Mouse (Mus musculus): ENCODE measurements at regions not wholly inside any gene's neighbourhood (a gene's known extent, or its start where the extent isn't known, plus 50 kb on each side); places are given as distances from the start of the nearest gene placed in this dataset.

DNA sequence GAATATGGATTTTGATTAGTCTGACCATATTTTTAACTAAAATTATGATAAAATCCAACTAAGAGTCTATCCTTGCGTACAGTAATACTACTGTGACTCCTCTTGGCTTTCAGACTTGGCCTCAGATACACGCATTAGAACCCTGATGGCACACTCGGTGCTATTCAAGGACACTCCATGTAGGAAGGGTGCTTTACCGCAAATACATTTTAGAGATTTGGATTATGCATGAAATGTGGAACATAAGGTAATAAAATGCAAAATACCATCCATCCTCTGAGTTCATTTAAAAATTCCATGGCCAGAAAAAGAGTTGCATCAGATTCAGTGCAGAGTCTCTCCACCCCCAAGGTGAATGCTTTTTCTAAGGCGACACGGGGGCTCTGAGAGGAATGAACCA, 157.7 kb upstream of the Clec14a start:
- Histone ChIP-seq H3K9ac (no peak overlapping the region), H3K9me3 (no peaks in the 10 kb centered on the region), H3K4me3 (no peak overlapping the region), H3K4me1 (peaks cover 28% of the 10 kb centered on the region), H3K4me2 (replicated peaks) (no peak overlapping the region), H3K36me3 (no peaks in the 10 kb centered on the region), H3K27me3 (no peaks in the 10 kb centered on the region), H3K27ac (no peak overlapping the region; the same call in 1 of the 2 replicates)
- WGBS, result 86% methylated on average over 6 of the region's 6 CpGs
- no peak for ATAC-seq (ENCODE audit: low FRiP score, low read depth)

DNA sequence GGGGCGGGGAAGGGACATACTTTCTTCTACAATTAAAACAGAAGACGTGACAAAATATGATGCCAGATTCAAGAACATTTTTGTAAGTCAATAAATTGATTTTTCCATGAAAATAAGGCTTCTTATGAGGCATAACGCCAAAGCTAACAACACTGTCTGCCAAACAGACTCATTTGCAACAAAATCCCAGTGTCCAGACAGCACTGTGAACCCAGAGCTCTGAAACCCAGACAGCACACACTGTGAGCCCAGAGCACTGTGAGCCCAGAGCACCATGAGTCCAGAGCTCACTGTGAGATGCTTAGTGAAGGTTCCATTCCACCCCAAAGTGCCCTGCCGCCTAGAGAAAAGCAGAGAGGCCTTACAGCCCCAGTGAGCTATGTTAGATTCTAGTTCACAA, 156.9 kb upstream of the Clec14a start:
- H3K27ac ChIP-seq, result peak overlapping the region; percentile 61
- H3K9me3 ChIP-seq, result no peaks in the 10 kb centered on the region
- peaks cover 28% of the 10 kb centered on the region for H3K4me1 ChIP-seq
- H3K36me3 ChIP-seq, result no peaks in the 10 kb centered on the region
- no peak overlapping the region for H3K4me2 ChIP-seq (replicated peaks)
- no peaks in the 10 kb centered on the region for H3K27me3 ChIP-seq
- H3K4me3 ChIP-seq, result no peak overlapping the region
- peak; percentile 54; the same call in 1 of the 2 replicates for ATAC-seq (ENCODE audit: low FRiP score, low read depth)
- H3K9ac ChIP-seq, result no peak overlapping the region
- WGBS, result 45% methylated on average over 4 of the region's 4 CpGs

DNA sequence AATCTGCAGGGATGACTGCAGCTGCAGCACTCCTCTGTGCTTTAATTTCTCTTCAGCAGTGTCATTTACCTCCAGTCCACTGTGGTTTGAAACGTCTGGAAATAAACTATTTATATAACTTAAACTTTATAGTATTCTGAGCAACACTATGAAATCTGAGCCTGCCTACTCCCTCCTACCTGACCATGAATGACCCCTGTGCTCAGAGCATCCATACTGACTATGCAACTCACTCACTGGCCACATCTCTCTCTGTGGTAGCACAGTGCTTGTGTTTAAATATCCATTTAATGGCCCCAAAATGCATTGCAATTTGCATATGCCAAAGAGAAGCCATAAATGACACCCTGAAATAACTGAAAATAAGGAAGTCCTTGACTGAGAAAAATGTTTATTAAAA, 154.5 kb upstream of the Clec14a start:
- Histone ChIP-seq H3K27ac (no peak overlapping the region), H3K4me2 (replicated peaks) (no peak overlapping the region), H3K4me1 (peaks cover 28% of the 10 kb centered on the region), H3K36me3 (no peaks in the 10 kb centered on the region), H3K4me3 (no peak overlapping the region), H3K9me3 (no peaks in the 10 kb centered on the region), H3K9ac (no peak overlapping the region), H3K27me3 (no peaks in the 10 kb centered on the region)
- 4% methylated on average over 1 of the region's 1 CpGs for WGBS
- ATAC-seq (ENCODE audit: low FRiP score, low read depth), result no peak

DNA sequence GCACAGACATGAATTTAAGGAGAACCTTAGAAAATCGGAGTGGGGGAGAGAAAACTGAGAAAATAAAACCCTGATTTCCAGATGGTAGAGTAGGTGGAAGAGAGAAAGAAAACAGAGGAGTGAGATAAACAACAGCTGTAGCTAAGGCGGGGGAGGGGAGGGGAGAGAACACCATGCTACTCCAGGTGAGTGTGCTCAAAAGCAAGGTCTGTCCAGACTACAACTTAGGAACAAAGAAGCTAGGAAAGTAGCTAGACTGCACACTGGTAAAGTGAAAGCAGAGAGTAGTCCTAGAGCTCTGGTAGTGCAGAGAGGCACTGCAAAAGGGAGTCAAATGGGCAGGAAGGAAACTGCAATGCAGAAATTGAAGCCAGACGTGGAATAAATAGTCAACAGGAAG, 132.8 kb upstream of the Clec14a start:
- no peak overlapping the region for H3K4me2 ChIP-seq (replicated peaks)
- 41% methylated on average over 3 of the region's 3 CpGs for WGBS
- H3K4me3 ChIP-seq, result no peak overlapping the region
- no peaks in the 10 kb centered on the region for H3K27me3 ChIP-seq
- H3K9ac ChIP-seq, result no peak overlapping the region
- H3K27ac ChIP-seq, result no peak overlapping the region
- H3K4me1 ChIP-seq, result peaks cover 4% of the 10 kb centered on the region
- no peak for ATAC-seq (ENCODE audit: low FRiP score, low read depth)
- H3K9me3 ChIP-seq, result no peaks in the 10 kb centered on the region; the same call in 1 of the 2 replicates
- no peaks in the 10 kb centered on the region for H3K36me3 ChIP-seq

DNA sequence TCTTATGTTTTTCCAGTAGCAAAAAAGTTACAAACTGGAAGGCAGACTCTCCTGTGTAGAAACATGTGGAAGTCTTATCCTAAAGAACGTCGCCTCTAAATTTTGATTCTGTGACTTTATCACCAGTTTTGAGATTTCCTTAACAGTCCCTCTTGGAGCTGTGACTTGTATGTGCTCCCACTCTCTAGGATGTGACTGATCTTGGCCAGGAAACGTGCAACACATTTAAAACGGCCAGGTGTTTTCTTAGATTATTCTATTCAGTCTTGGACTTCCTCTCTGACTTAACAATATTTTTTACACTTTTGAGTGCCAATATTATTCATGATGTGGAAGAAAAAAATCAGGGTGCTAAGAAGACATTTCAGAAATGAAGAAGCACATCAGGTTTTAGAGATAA, 91.2 kb upstream of the Clec14a start:
- no peak overlapping the region for H3K4me2 ChIP-seq (replicated peaks)
- H3K36me3 ChIP-seq, result no peaks in the 10 kb centered on the region
- no peak overlapping the region for H3K9ac ChIP-seq
- H3K9me3 ChIP-seq, result no peaks in the 10 kb centered on the region
- no peaks in the 10 kb centered on the region for H3K27me3 ChIP-seq
- no peaks in the 10 kb centered on the region for H3K4me1 ChIP-seq
- H3K27ac ChIP-seq, result no peak overlapping the region
- ATAC-seq (ENCODE audit: low FRiP score, low read depth), result no peak
- H3K4me3 ChIP-seq, result no peak overlapping the region
- 76% methylated on average over 4 of the region's 4 CpGs for WGBS

DNA sequence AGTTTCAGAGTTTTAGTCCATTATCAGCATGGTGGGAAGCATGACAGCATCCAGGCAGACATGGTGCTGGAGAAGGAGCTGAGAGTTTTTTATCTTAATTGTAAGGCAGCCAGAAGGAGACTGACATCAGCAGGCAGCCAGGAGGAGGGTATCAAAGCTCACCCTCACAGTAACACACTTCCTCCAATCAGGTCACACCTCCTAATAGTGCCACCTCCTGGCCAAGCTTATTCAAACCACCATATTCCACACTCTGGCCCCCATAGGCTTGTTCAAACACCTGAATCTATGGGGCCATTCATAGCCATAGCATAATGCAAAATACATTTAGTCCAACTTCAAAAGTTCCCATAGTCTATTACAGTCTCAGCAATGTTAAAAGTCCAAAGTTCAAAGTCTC, 65.1 kb upstream of the Clec14a start:
- Histone ChIP-seq H3K27ac (no peak overlapping the region), H3K4me3 (no peak overlapping the region), H3K9ac (no peak overlapping the region), H3K4me2 (replicated peaks) (no peak overlapping the region), H3K27me3 (no peaks in the 10 kb centered on the region), H3K4me1 (no peaks in the 10 kb centered on the region; the same call in 1 of the 2 replicates), H3K9me3 (no peaks in the 10 kb centered on the region), H3K36me3 (no peaks in the 10 kb centered on the region)
- no peak; the same call in 1 of the 2 replicates for ATAC-seq (ENCODE audit: low FRiP score, low read depth)

DNA sequence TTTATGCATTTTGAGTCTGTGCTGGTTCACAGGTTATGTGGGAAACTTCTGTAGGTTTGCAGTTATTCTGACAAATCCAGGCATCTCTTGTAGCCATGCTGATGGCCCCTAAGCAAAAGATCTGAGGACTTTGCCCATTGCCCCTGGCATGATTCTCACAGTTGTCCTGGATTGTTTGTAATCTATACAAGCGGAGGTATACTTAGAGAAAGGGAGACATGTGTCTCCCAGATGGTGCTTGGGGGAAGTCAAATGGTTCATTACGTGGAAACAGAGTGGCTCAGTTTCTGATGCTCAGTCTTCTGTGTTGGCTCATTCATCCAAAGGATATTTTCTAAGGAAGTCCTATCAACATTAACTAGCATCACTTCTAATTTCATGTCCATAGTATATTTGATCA, 60.8 kb upstream of the Clec14a start:
- no peak for ATAC-seq (ENCODE audit: low FRiP score, low read depth)
- H3K9ac ChIP-seq, result no peak overlapping the region
- H3K9me3 ChIP-seq, result no peaks in the 10 kb centered on the region
- no peak overlapping the region for H3K4me2 ChIP-seq (replicated peaks)
- no peaks in the 10 kb centered on the region; the same call in 1 of the 2 replicates for H3K4me1 ChIP-seq
- no peak overlapping the region for H3K27ac ChIP-seq
- WGBS, result 28% methylated on average over 2 of the region's 2 CpGs
- H3K27me3 ChIP-seq, result no peaks in the 10 kb centered on the region
- H3K36me3 ChIP-seq, result no peaks in the 10 kb centered on the region
- H3K4me3 ChIP-seq, result no peak overlapping the region

DNA sequence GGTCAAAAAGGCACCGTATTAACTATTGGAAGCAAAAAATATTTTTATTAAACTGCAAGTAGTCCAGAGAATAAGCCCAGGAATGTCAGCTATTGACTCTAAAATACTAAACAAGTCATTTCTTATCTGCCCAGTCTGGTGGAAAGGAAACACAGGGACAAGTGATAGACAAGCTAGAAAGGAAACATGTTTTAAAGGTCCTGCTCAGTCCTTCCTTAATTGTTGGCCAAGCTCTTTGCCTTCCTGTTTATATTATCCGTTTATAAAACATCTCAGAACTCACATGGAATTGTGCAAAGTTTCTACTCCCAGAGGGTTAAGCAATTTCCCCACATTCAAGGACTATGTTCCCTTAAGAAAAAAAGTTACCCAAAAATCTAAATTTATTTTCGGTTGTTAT, 54.9 kb upstream of the Clec14a start:
- Histone ChIP-seq H3K4me2 (replicated peaks) (no peak overlapping the region), H3K27me3 (no peaks in the 10 kb centered on the region), H3K4me3 (no peak overlapping the region), H3K4me1 (no peaks in the 10 kb centered on the region), H3K27ac (no peak overlapping the region), H3K36me3 (no peaks in the 10 kb centered on the region), H3K9ac (no peak overlapping the region), H3K9me3 (no peaks in the 10 kb centered on the region)
- ATAC-seq (ENCODE audit: low FRiP score, low read depth), result no peak
- WGBS, result 81% methylated on average over 3 of the region's 3 CpGs
